In genomic region chr10:95465485-95465896, GRCm38 (mm10) we compare ENCODE assay signal across 16 mouse cellular contexts. TPM values are rescaled to one million over a fixed set of nuclear protein-coding genes. Genes with fewer than 3 reads are reported as not detected.
DNase-seq lines count a peak whose midpoint lies in the region; ATAC-seq and TF ChIP-seq lines count a peak whose summit lies in the region.
"Had no signal": no experiment of that assay in that cellular context is flagged by ENCODE, and none has a peak within 500 bp of the region (broad histone marks: within the 10 kb centered on the region; RNA-seq: fewer than 3 reads in every experiment).

No protein-coding gene starts in this region.

- 0 out of 2 replicates have a peak, but pooled peaks have one; percentile 33 for ATAC-seq in embryonic facial prominence, embryonic 14.5 days (ENCODE audit: low read depth)
- ATAC-seq in monocyte, adult 5-6 weeks (replicated peaks; ENCODE audit: insufficient number of reproducible peaks, low FRiP score, low TSS enrichment, poor library complexity, severe bottlenecking), result no peak
- ATAC-seq: inflammation-experienced regulatory T-cells, adult 6 months; midbrain, embryonic 13.5 days had no signal

- H3K4me3 ChIP-seq in embryonic facial prominence, embryonic 14.5 days (ENCODE audit: low read depth, low read length), result no peak overlapping the region
- H3K4me3 ChIP-seq in embryonic facial prominence, embryonic 10.5 days, result no peak overlapping the region
- H3K4me3 ChIP-seq in C2C12 (ENCODE audit: insufficient read depth, poor library complexity, severe bottlenecking), result no peak overlapping the region
- H3K4me3 ChIP-seq: hindbrain, embryonic 10.5 days; midbrain, embryonic 13.5 days had no signal

- WGBS in embryonic facial prominence, embryonic 14.5 days, result 34% methylated on average over 4 of the region's 4 CpGs
- WGBS in embryonic facial prominence, embryonic 10.5 days, result 48% methylated on average over 4 of the region's 4 CpGs

- no peaks in the 10 kb centered on the region for H3K27me3 ChIP-seq in embryonic facial prominence, embryonic 14.5 days (replicated peaks; ENCODE audit: control insufficient read depth, insufficient read depth, low read length)
- H3K27me3 ChIP-seq in embryonic facial prominence, embryonic 10.5 days (replicated peaks; ENCODE audit: low read depth, poor library complexity, severe bottlenecking), result no peaks in the 10 kb centered on the region
- H3K27me3 ChIP-seq in C2C12 (ENCODE audit: control insufficient read depth, insufficient read depth, insufficient read length), result no peaks in the 10 kb centered on the region
- H3K27me3 ChIP-seq: midbrain, embryonic 13.5 days had no signal

- no peaks in the 10 kb centered on the region for H3K79me2 ChIP-seq in C2C12 (ENCODE audit: control insufficient read depth, insufficient read depth)

- DNase-seq in embryonic facial prominence, embryonic 14.5 days (ENCODE audit: low spot score), result peak; percentile 40
- no peak for DNase-seq in embryonic facial prominence, embryonic 10.5 days (ENCODE audit: low spot score)
- DNase-seq in adrenal gland, postnatal 36 days, result peak; percentile 17 to 37
- peak; percentile 5 for DNase-seq in lung, postnatal 14 days
- no peak for DNase-seq in cerebellum, adult 18-20 months
- no peak for DNase-seq in B cell, adult 2 months
- DNase-seq: cerebellum, postnatal 10 days; kidney, postnatal 10 days; right cerebral cortex, postnatal 25 days had no signal

- no peaks in the 10 kb centered on the region for H3K4me1 ChIP-seq in embryonic facial prominence, embryonic 14.5 days (ENCODE audit: control insufficient read depth, insufficient read depth, low read length)
- H3K4me1 ChIP-seq in embryonic facial prominence, embryonic 10.5 days, result peaks cover 7% of the 10 kb centered on the region; the same call in 1 of the 2 replicates

- no peaks in the 10 kb centered on the region for H3K9me3 ChIP-seq in embryonic facial prominence, embryonic 14.5 days (ENCODE audit: control insufficient read depth, low read length)
- no peaks in the 10 kb centered on the region for H3K9me3 ChIP-seq in embryonic facial prominence, embryonic 10.5 days
- H3K9me3 ChIP-seq: hindbrain, embryonic 10.5 days; midbrain, embryonic 13.5 days had no signal

- H3K36me3 ChIP-seq in embryonic facial prominence, embryonic 14.5 days (ENCODE audit: control insufficient read depth, insufficient read depth, low read length), result no peaks in the 10 kb centered on the region
- H3K36me3 ChIP-seq in embryonic facial prominence, embryonic 10.5 days (replicated peaks), result no peaks in the 10 kb centered on the region
- no peaks in the 10 kb centered on the region for H3K36me3 ChIP-seq in C2C12 (ENCODE audit: control insufficient read depth, insufficient read depth)
- H3K36me3 ChIP-seq: hindbrain, embryonic 10.5 days; midbrain, embryonic 13.5 days had no signal

- no peaks in the 10 kb centered on the region for H3K79me3 ChIP-seq in C2C12 (ENCODE audit: low read depth)

- H3K9ac ChIP-seq in embryonic facial prominence, embryonic 14.5 days (ENCODE audit: low read depth, low read length), result no peak overlapping the region
- H3K9ac ChIP-seq: midbrain, embryonic 13.5 days had no signal

- TF ChIP-seq CTCF in C2C12 (IDR thresholded peaks at IDR 0.05; ENCODE audit: control insufficient read depth, insufficient read depth, insufficient read length), result no peak

- H3K4me2 ChIP-seq in embryonic facial prominence, embryonic 14.5 days (ENCODE audit: low read depth, low read length), result no peak overlapping the region
- H3K4me2 ChIP-seq: liver, embryonic 11.5 days; midbrain, embryonic 13.5 days had no signal

- no peak overlapping the region for H3ac ChIP-seq in C2C12 (ENCODE audit: control insufficient read depth, insufficient read length, low read depth)

- no peak overlapping the region for H3K27ac ChIP-seq in embryonic facial prominence, embryonic 14.5 days (replicated peaks; ENCODE audit: low read depth, low read length)
- H3K27ac ChIP-seq in embryonic facial prominence, embryonic 10.5 days (replicated peaks), result no peak overlapping the region
- H3K27ac ChIP-seq: hindbrain, embryonic 10.5 days; macrophage; midbrain, embryonic 13.5 days had no signal

TF ChIP-seq in C2C12, 6 proteins besides CTCF, POLR2A, EP300 and RAD21:
- no peak for TF ChIP-seq MYOG (IDR thresholded peaks at IDR 0.05; ENCODE audit: control insufficient read depth, extremely low read depth, insufficient read length)
- peak; percentile 91 for TF ChIP-seq MYOD1 (IDR thresholded peaks at IDR 0.05; ENCODE audit: control insufficient read depth, insufficient read length, low read depth)
- no peak for TF ChIP-seq FOSL1 (IDR thresholded peaks at IDR 0.05; ENCODE audit: insufficient read depth, low read length, poor library complexity, severe bottlenecking)
- peak; percentile 20 for TF ChIP-seq USF1 (IDR thresholded peaks at IDR 0.05; ENCODE audit: low read depth)
- TF ChIP-seq CEBPB (IDR thresholded peaks at IDR 0.05; ENCODE audit: low read depth), result peak; percentile 36

RNA-seq across cellular contexts. Expression of gene Mrpl42, which starts 36.2 kb away (rescaled TPM):
- polyA plus RNA-seq in embryonic facial prominence, embryonic 14.5 days (2014; fragmentation: Nextera tagmentation; extraction: Ambion mirVana), result 301 and 321 TPM in 2 replicates
- polyA plus RNA-seq in embryonic facial prominence, embryonic 10.5 days (2016; fragmentation: Nextera tagmentation; extraction: Ambion mirVana), result 364 and 380 TPM in 2 replicates
- 163 TPM for polyA plus RNA-seq in C2C12 (2012; fragmentation: generic; extraction: Trizol)
- 100 to 1,000 TPM; 115 to 120 TPM for total RNA-seq in adrenal gland, postnatal 36 days (2021)
- total RNA-seq in monocyte, adult 5-6 weeks (2017), result 39.1 to 48.3 TPM (median 43.7 TPM) in 3 replicates

RNA-seq across cellular contexts. Expression of gene Socs2, which starts 48.5 kb away (rescaled TPM):
- 58.2 and 64.0 TPM in 2 replicates for polyA plus RNA-seq in embryonic facial prominence, embryonic 14.5 days (2014; fragmentation: Nextera tagmentation; extraction: Ambion mirVana)
- 36.1 and 46.7 TPM in 2 replicates for polyA plus RNA-seq in embryonic facial prominence, embryonic 10.5 days (2016; fragmentation: Nextera tagmentation; extraction: Ambion mirVana)
- polyA plus RNA-seq in C2C12 (2012; fragmentation: generic; extraction: Trizol), result 21.6 TPM
- total RNA-seq in adrenal gland, postnatal 36 days (2021), result 10 to 100 TPM; 25.3 to 26.5 TPM
- total RNA-seq in monocyte, adult 5-6 weeks (2017), result 0.76 to 3.0 TPM (median 2.7 TPM) in 3 replicates

RNA-seq across cellular contexts. Expression of gene Ube2n, which starts 49.5 kb away (rescaled TPM):
- 282 and 286 TPM in 2 replicates for polyA plus RNA-seq in embryonic facial prominence, embryonic 14.5 days (2014; fragmentation: Nextera tagmentation; extraction: Ambion mirVana)
- 439 and 441 TPM in 2 replicates for polyA plus RNA-seq in embryonic facial prominence, embryonic 10.5 days (2016; fragmentation: Nextera tagmentation; extraction: Ambion mirVana)
- 168 TPM for polyA plus RNA-seq in C2C12 (2012; fragmentation: generic; extraction: Trizol)
- total RNA-seq in adrenal gland, postnatal 36 days (2021), result 100 to 1,000 TPM; 138 to 147 TPM
- 101 to 144 TPM (median 135 TPM) in 3 replicates for total RNA-seq in monocyte, adult 5-6 weeks (2017)

Comparison
In these comparisons a context has a peak if more than half of its experiments do, and no peak if none do; other contexts are left out.
1. DNase-seq: peak in embryonic facial prominence, embryonic 14.5 days (single experiment), adrenal gland, postnatal 36 days (2 of 2) and lung, postnatal 14 days (single experiment); none in embryonic facial prominence, embryonic 10.5 days (single experiment), cerebellum, adult 18-20 months (0 of 2) and B cell, adult 2 months (0 of 2).